Mouse (Mus musculus) cerebellum, adult 2 months (tissue): ENCODE measurements around the gene Chrng.

ENCODE experiments used
- CTCF ChIP-seq: fragments of 200-500 bp; IDR thresholded peaks from 2 replicates; pipeline ENCODE4 v1.5.1; 2011; ENCODE audit warnings: low read depth, mild to moderate bottlenecking, control low read depth, low read length, moderate library complexity, borderline replicate concordance; ENCODE audit not compliant: insufficient read depth
- POLR2A ChIP-seq: fragments of 200-500 bp; IDR thresholded peaks from 2 replicates; pipeline ENCODE4 v1.6.1; 2011; ENCODE audit warnings: low read length, control low read depth, borderline replicate concordance; ENCODE audit not compliant: insufficient read depth

DNA sequence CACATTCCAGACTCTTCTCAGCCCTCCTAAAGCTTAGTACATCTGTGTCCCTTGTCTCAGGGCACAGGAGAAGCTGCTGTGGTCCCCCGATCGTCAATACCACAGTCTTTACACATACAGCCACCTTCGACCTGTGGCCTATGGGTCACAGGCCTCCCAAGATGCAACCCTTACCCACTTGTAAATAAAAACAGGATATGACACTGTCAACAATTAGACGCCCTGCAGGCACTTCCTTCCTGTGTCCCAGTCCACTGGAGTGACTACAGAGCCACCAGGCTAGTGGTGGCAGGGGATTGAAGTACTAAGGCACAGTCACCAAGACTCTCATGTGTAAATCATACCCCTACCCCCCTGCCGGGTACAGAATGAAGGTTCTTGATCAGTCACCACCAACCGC is 581 bp downstream of the Chrng start:
- no peak for TF ChIP-seq POLR2A
- TF ChIP-seq CTCF = no peak
